Mouse (Mus musculus) erythroid progenitor cell, adult 5-6 weeks (primary cell): ENCODE results near the gene Lsm4. TPM values are rescaled to one million over a fixed set of nuclear protein-coding genes. Genes with fewer than 3 reads are reported as not detected.

ENCODE experiments used
- ATAC-seq: replicated peaks from 2 replicates; pipeline ENCODE4 v1.8.0; 2016; ENCODE audit warnings: moderate number of reproducible peaks, mild to moderate bottlenecking, moderate TSS enrichment, inconsistent platforms; ENCODE audit not compliant: poor library complexity, low FRiP score, severe bottlenecking
- total RNA-seq, 2 experiments: library from RNA; stranded (forward) in 1 of 2; stranded (reverse) in 1 of 2; fragments of 150-400 nt in 1 of 2; fragments of 186-747, 209-891 nt in 1 of 2; gene quantifications; 2 replicates each; pipeline versions ENCODE4 v1.2.3 to v1.2.4; 2015 to 2017; ENCODE audit warnings: low replicate concordance in 2 of 2

Gene Lsm4
- total RNA-seq, 2 experiments from 2014 or later = 57.6 to 93.1 TPM

GRCm38 (mm10) chr8:70648164-70648442 is 24.9 kb upstream of the Lsm4 start:
- no peak for ATAC-seq

- ATAC-seq = no peak
These were observed 24.1 kb upstream of the Lsm4 start for GRCm38 (mm10) chr8:70648921-70649320.

- peak; percentile 43; the same call in 1 of the 2 replicates for ATAC-seq
These were observed 23.7 kb upstream of the Lsm4 start for GRCm38 (mm10) chr8:70649324-70649723.

GRCm38 (mm10) chr8:70650351-70650750 is 22.7 kb upstream of the Lsm4 start:
- ATAC-seq = no peak

GRCm38 (mm10) chr8:70653226-70653625 is 19.8 kb upstream of the Lsm4 start:
- 0 out of 2 replicates have a peak, but pooled peaks have one; percentile 43 for ATAC-seq

GRCm38 (mm10) chr8:70654121-70654520 is 18.9 kb upstream of the Lsm4 start:
- no peak for ATAC-seq

- no peak for ATAC-seq
These were observed 17.6 kb upstream of the Lsm4 start for GRCm38 (mm10) chr8:70655469-70655868.

- ATAC-seq = no peak
These were observed 16.8 kb upstream of the Lsm4 start for GRCm38 (mm10) chr8:70656193-70656790.

- ATAC-seq = no peak
These were observed 15.8 kb upstream of the Lsm4 start for GRCm38 (mm10) chr8:70657214-70657613.

GRCm38 (mm10) chr8:70657739-70658138 is 15.3 kb upstream of the Lsm4 start:
- no peak for ATAC-seq

GRCm38 (mm10) chr8:70658897-70659603 is 14.0 kb upstream of the Lsm4 start:
- peak; percentile 60 for ATAC-seq

GRCm38 (mm10) chr8:70659604-70660272 is 13.3 kb upstream of the Lsm4 start:
- ATAC-seq = peak; percentile 71

- no peak for ATAC-seq
These were observed 12.7 kb upstream of the Lsm4 start, which contains the start of gene Pgpep1 for GRCm38 (mm10) chr8:70660273-70660725. Gene Pgpep1 (minus strand): TSS chr8:70660388.

- no peak for ATAC-seq
These were observed 9.4 kb upstream of the Lsm4 start for GRCm38 (mm10) chr8:70663691-70664090.

GRCm38 (mm10) chr8:70664631-70665030 is 8.4 kb upstream of the Lsm4 start:
- no peak for ATAC-seq

- ATAC-seq = no peak
These were observed 7.4 kb upstream of the Lsm4 start for GRCm38 (mm10) chr8:70665599-70665998.

- peak; percentile 76 for ATAC-seq
These were observed 6.0 kb upstream of the Lsm4 start for GRCm38 (mm10) chr8:70667071-70667470.

- no peak for ATAC-seq
These were observed 1.3 kb upstream of the Lsm4 start for GRCm38 (mm10) chr8:70671615-70672324.

- no peak for ATAC-seq
These were observed 546 bp upstream of the Lsm4 start for GRCm38 (mm10) chr8:70672325-70673078.

- ATAC-seq = no peak
These were observed 1.1 kb downstream of the Lsm4 start for GRCm38 (mm10) chr8:70674109-70674508.
